Mouse (Mus musculus): ENCODE data around the gene Grm4. TPM values are rescaled to one million over a fixed set of nuclear protein-coding genes. Genes with fewer than 3 reads are reported as not detected.

Grm4 gene
- total RNA-seq, 2 experiments from 2014 or later = 14.4 to 18.2 TPM

- intact Hi-C loops (cut with DNase I) = no loop called here
- DNase-seq = peak; percentile 77
These were observed 31.3 kb upstream of the Grm4 start for GRCm38 (mm10) chr17:27552215-27553201.

GRCm38 (mm10) chr17:27551393-27551940, 30.3 kb upstream of the Grm4 start:
- DNase-seq = no peak
- intact Hi-C loops (cut with DNase I) = no loop called here

GRCm38 (mm10) chr17:27549234-27549633, 28.0 kb upstream of the Grm4 start:
- intact Hi-C loops (cut with DNase I) = no loop called here
- DNase-seq = no peak

GRCm38 (mm10) chr17:27547253-27547868, 26.2 kb upstream of the Grm4 start:
- no peak for DNase-seq
- intact Hi-C loops (cut with DNase I) = no loop called here

GRCm38 (mm10) chr17:27546574-27547085, 25.4 kb upstream of the Grm4 start:
- no peak for DNase-seq
- intact Hi-C loops (cut with DNase I) = no loop called here

- intact Hi-C loops (cut with DNase I) = no loop called here
These were observed 24.8 kb upstream of the Grm4 start for GRCm38 (mm10) chr17:27545991-27546390.

GRCm38 (mm10) chr17:27544551-27544950, 23.3 kb upstream of the Grm4 start:
- DNase-seq = no peak
- intact Hi-C loops (cut with DNase I) = no loop called here

More at GRCm38 (mm10) chr17:27545991-27546390, 24.8 kb upstream of the Grm4 start:
- DNase-seq = no peak

- DNase-seq = no peak
- intact Hi-C loops (cut with DNase I) = no loop called here
These were observed 20.8 kb upstream of the Grm4 start for GRCm38 (mm10) chr17:27541984-27542383.

- no peak for DNase-seq
- intact Hi-C loops (cut with DNase I) = no loop called here
These were observed 20.1 kb upstream of the Grm4 start for GRCm38 (mm10) chr17:27541261-27541660.

- peak; percentile 88 for DNase-seq
- intact Hi-C loops (cut with DNase I) = no loop called here
These were observed 13.5 kb upstream of the Grm4 start for GRCm38 (mm10) chr17:27534718-27535117.

GRCm38 (mm10) chr17:27533354-27533753, 12.2 kb upstream of the Grm4 start:
- DNase-seq = no peak
- intact Hi-C loops (cut with DNase I) = no loop called here

GRCm38 (mm10) chr17:27532095-27532494, 10.9 kb upstream of the Grm4 start:
- DNase-seq = no peak
- intact Hi-C loops (cut with DNase I) = no loop called here

GRCm38 (mm10) chr17:27528767-27529166, 7.6 kb upstream of the Grm4 start:
- DNase-seq = no peak
- intact Hi-C loops (cut with DNase I) = no loop called here

GRCm38 (mm10) chr17:27528030-27528429, 6.8 kb upstream of the Grm4 start:
- DNase-seq = no peak
- intact Hi-C loops (cut with DNase I) = no loop called here

GRCm38 (mm10) chr17:27527188-27527587, 6.0 kb upstream of the Grm4 start:
- no peak for DNase-seq
- intact Hi-C loops (cut with DNase I) = no loop called here

- intact Hi-C loops (cut with DNase I) = loop anchor here (5.0 kb wide), 1 partner anchor 491 kb away; no protein-coding TSS in a partner anchor
- DNase-seq = no peak
These were observed 1.9 kb upstream of the Grm4 start for GRCm38 (mm10) chr17:27523121-27523520.

GRCm38 (mm10) chr17:27520557-27520956, 646 bp downstream of the Grm4 start:
- intact Hi-C loops (cut with DNase I) = loop anchor here (5.0 kb wide), 1 partner anchor 488 kb away; no protein-coding TSS in a partner anchor
- peak; percentile 74 for DNase-seq

GRCm38 (mm10) chr17:27518700-27519595, 2.3 kb downstream of the Grm4 start:
- no peak for DNase-seq
- intact Hi-C loops (cut with DNase I) = no loop called here

GRCm38 (mm10) chr17:27518296-27518695, 2.9 kb downstream of the Grm4 start:
- no peak for DNase-seq
- intact Hi-C loops (cut with DNase I) = no loop called here
